Mouse (Mus musculus) gonadal fat pad, adult 2 months (tissue): ENCODE data around the gene Pacsin1. TPM values are rescaled to one million over a fixed set of nuclear protein-coding genes. Genes with fewer than 3 reads are reported as not detected.

Source experiments
- DNase-seq: peaks from one replicate; pipeline ENCODE4 v3.0.0-alpha.2; 2012; ENCODE audit warnings: low read depth
- polyA plus RNA-seq: library from polyadenylated mRNA; depleted of rRNA; stranded (reverse); fragments of >200 nt; gene quantifications from 2 replicates; pipeline ENCODE4 v1.2.3, GENCODE M21; 2012

Gene Pacsin1
- polyA plus RNA-seq, 1 experiment, result 5.4 TPM

- no peak for DNase-seq
Observed at GRCm38 (mm10) chr17:27678924-27679813, 23.9 kb downstream of the Pacsin1 start.

GRCm38 (mm10) chr17:27684886-27685549, 29.7 kb downstream of the Pacsin1 start:
- DNase-seq, result no peak

- DNase-seq, result no peak
Observed at GRCm38 (mm10) chr17:27685550-27685913, 30.2 kb downstream of the Pacsin1 start.

GRCm38 (mm10) chr17:27686395-27686794, 31.1 kb downstream of the Pacsin1 start:
- no peak for DNase-seq

- DNase-seq, result no peak
Observed at GRCm38 (mm10) chr17:27690993-27691693, 35.8 kb downstream of the Pacsin1 start.

- DNase-seq, result no peak
Observed at GRCm38 (mm10) chr17:27699641-27700244, 44.4 kb downstream of the Pacsin1 start.

GRCm38 (mm10) chr17:27700812-27701211, 45.5 kb downstream of the Pacsin1 start:
- DNase-seq, result no peak

- no peak for DNase-seq
Observed at GRCm38 (mm10) chr17:27701856-27702255, 46.5 kb downstream of the Pacsin1 start.

- DNase-seq, result no peak
Observed at GRCm38 (mm10) chr17:27702518-27702917, 47.2 kb downstream of the Pacsin1 start.

GRCm38 (mm10) chr17:27703961-27704621, 48.8 kb downstream of the Pacsin1 start:
- no peak for DNase-seq

- DNase-seq, result no peak
Observed at GRCm38 (mm10) chr17:27705661-27706060, 50.4 kb downstream of the Pacsin1 start.

- DNase-seq, result no peak
Observed at GRCm38 (mm10) chr17:27707954-27708661, 52.8 kb downstream of the Pacsin1 start.

GRCm38 (mm10) chr17:27709650-27710049, 54.3 kb downstream of the Pacsin1 start:
- no peak for DNase-seq

- DNase-seq, result no peak
Observed at GRCm38 (mm10) chr17:27712832-27713231, 57.5 kb downstream of the Pacsin1 start.

- no peak for DNase-seq
Observed at GRCm38 (mm10) chr17:27716804-27717203, 61.5 kb downstream of the Pacsin1 start.

- no peak for DNase-seq
Observed at GRCm38 (mm10) chr17:27718250-27718649, 62.9 kb downstream of the Pacsin1 start.

- no peak for DNase-seq
Observed at GRCm38 (mm10) chr17:27719663-27720062, 64.4 kb downstream of the Pacsin1 start.

- DNase-seq, result no peak
Observed at GRCm38 (mm10) chr17:27720326-27720725, 65.0 kb downstream of the Pacsin1 start.

- no peak for DNase-seq
Observed at GRCm38 (mm10) chr17:27721125-27721664, 65.9 kb downstream of the Pacsin1 start.

GRCm38 (mm10) chr17:27724327-27724726, 69.0 kb downstream of the Pacsin1 start:
- no peak for DNase-seq

- no peak for DNase-seq
Observed at GRCm38 (mm10) chr17:27725011-27725410, 69.7 kb downstream of the Pacsin1 start.
